Mouse (Mus musculus) cerebellum, adult (tissue): Measurements from ENCODE around the gene Fscn2.
"Not testable (repeated sequence)": the region's sequence is repeated elsewhere in the genome, so short reads cannot be mapped to it uniquely, and the experiment has no call there.

ENCODE experiments used
- ATAC-seq: cut with Nextera tagmentation; 2 replicates; pipeline ENCODE4 v1.9.2; 2017; ENCODE audit warnings: mild to moderate bottlenecking, moderate library complexity, mixed read lengths; ENCODE audit not compliant: insufficient number of reproducible peaks, low FRiP score, low TSS enrichment

Fscn2 gene

GRCm38 (mm10) chr11:120345067-120345681 is 16.2 kb upstream of the Fscn2 start:
- ATAC-seq, result no peak

GRCm38 (mm10) chr11:120346383-120347034 is 14.8 kb upstream of the Fscn2 start:
- not testable (repeated sequence) for ATAC-seq

GRCm38 (mm10) chr11:120347301-120347700 is 14.0 kb upstream of the Fscn2 start:
- no peak for ATAC-seq

- peak; percentile 67 for ATAC-seq
Measured at GRCm38 (mm10) chr11:120347791-120348683, 13.3 kb upstream of the Fscn2 start, which contains the start of gene Actg1. Gene Actg1, minus strand, starts transcription at chr11:120348542.

GRCm38 (mm10) chr11:120348684-120349370 is 12.5 kb upstream of the Fscn2 start:
- ATAC-seq, result no peak

- ATAC-seq, result no peak
Measured at GRCm38 (mm10) chr11:120349371-120349985, 11.9 kb upstream of the Fscn2 start.

- ATAC-seq, result peak; percentile 49
Measured at GRCm38 (mm10) chr11:120349986-120350702, 11.2 kb upstream of the Fscn2 start.

- no peak for ATAC-seq
Measured at GRCm38 (mm10) chr11:120350711-120351110, 10.6 kb upstream of the Fscn2 start.

GRCm38 (mm10) chr11:120351250-120352092 is 9.9 kb upstream of the Fscn2 start:
- no peak for ATAC-seq

- not testable (repeated sequence) for ATAC-seq
Measured at GRCm38 (mm10) chr11:120352093-120352350, 9.3 kb upstream of the Fscn2 start.

GRCm38 (mm10) chr11:120352571-120353290 is 8.6 kb upstream of the Fscn2 start:
- ATAC-seq, result no peak

GRCm38 (mm10) chr11:120353500-120354303 is 7.6 kb upstream of the Fscn2 start:
- no peak for ATAC-seq

GRCm38 (mm10) chr11:120354304-120355276 is 6.7 kb upstream of the Fscn2 start:
- ATAC-seq, result no peak

GRCm38 (mm10) chr11:120355277-120356039 is 5.9 kb upstream of the Fscn2 start:
- ATAC-seq, result no peak

- no peak for ATAC-seq
Measured at GRCm38 (mm10) chr11:120356319-120356840, 5.0 kb upstream of the Fscn2 start.
